Mouse (Mus musculus): ENCODE results near the gene Smtn. TPM values are rescaled to one million over a fixed set of nuclear protein-coding genes. Genes with fewer than 3 reads are reported as not detected.

The Smtn gene
- polyA plus RNA-seq, 1 experiment = 54.7 TPM

GRCm38 (mm10) chr11:3516859-3517845 is 23.3 kb downstream of the Smtn start:
- no peak overlapping the region for H3K4me3 ChIP-seq (replicated peaks; ENCODE audit: control insufficient read depth, low read depth, low read length)
- H3K27ac ChIP-seq (ENCODE audit: control insufficient read depth, insufficient read depth, low read depth, low read length, poor library complexity) = no peak overlapping the region
- H3K4me1 ChIP-seq (ENCODE audit: control insufficient read depth, insufficient read depth, low read length) = no peaks in the 10 kb centered on the region
- peak; percentile 16; the same call in 1 of the 2 replicates for TF ChIP-seq POLR2A (IDR thresholded peaks at IDR 0.05; ENCODE audit: borderline replicate concordance, control insufficient read depth, low read depth, low read length)
- TF ChIP-seq CTCF (IDR thresholded peaks at IDR 0.05; ENCODE audit: control insufficient read depth, insufficient read depth, low read length) = no peak
- WGBS = 2% methylated on average over 50 of the region's 50 CpGs

GRCm38 (mm10) chr11:3516121-3516520 is 24.3 kb downstream of the Smtn start:
- no peak for TF ChIP-seq POLR2A (IDR thresholded peaks at IDR 0.05; ENCODE audit: borderline replicate concordance, control insufficient read depth, low read depth, low read length)
- TF ChIP-seq CTCF (IDR thresholded peaks at IDR 0.05; ENCODE audit: control insufficient read depth, insufficient read depth, low read length) = no peak
- WGBS = 78% methylated on average over 5 of the region's 5 CpGs
- Histone ChIP-seq H3K4me1 (ENCODE audit: control insufficient read depth, insufficient read depth, low read length) (no peaks in the 10 kb centered on the region; the same call in 1 of the 2 replicates), H3K4me3 (replicated peaks; ENCODE audit: control insufficient read depth, low read depth, low read length) (no peak overlapping the region), H3K27ac (ENCODE audit: control insufficient read depth, insufficient read depth, low read depth, low read length, poor library complexity) (no peak overlapping the region)

- Histone ChIP-seq H3K4me3 (replicated peaks; ENCODE audit: control insufficient read depth, low read depth, low read length) (no peak overlapping the region), H3K4me1 (ENCODE audit: control insufficient read depth, insufficient read depth, low read length) (no peaks in the 10 kb centered on the region; the same call in 1 of the 2 replicates), H3K27ac (ENCODE audit: control insufficient read depth, insufficient read depth, low read depth, low read length, poor library complexity) (no peak overlapping the region)
- 83% methylated on average over 4 of the region's 4 CpGs for WGBS
- TF ChIP-seq POLR2A (IDR thresholded peaks at IDR 0.05; ENCODE audit: borderline replicate concordance, control insufficient read depth, low read depth, low read length) (no peak), CTCF (IDR thresholded peaks at IDR 0.05; ENCODE audit: control insufficient read depth, insufficient read depth, low read length) (no peak)
These were observed 24.8 kb downstream of the Smtn start for GRCm38 (mm10) chr11:3515637-3516036.

GRCm38 (mm10) chr11:3515216-3515615 is 25.2 kb downstream of the Smtn start:
- TF ChIP-seq POLR2A (IDR thresholded peaks at IDR 0.05; ENCODE audit: borderline replicate concordance, control insufficient read depth, low read depth, low read length) = no peak
- TF ChIP-seq CTCF (IDR thresholded peaks at IDR 0.05; ENCODE audit: control insufficient read depth, insufficient read depth, low read length) = no peak
- WGBS = 29% methylated on average over 4 of the region's 4 CpGs
- Histone ChIP-seq H3K27ac (ENCODE audit: control insufficient read depth, insufficient read depth, low read depth, low read length, poor library complexity) (no peak overlapping the region), H3K4me1 (ENCODE audit: control insufficient read depth, insufficient read depth, low read length) (peaks cover under 1% of the 10 kb centered on the region; the same call in 1 of the 2 replicates), H3K4me3 (replicated peaks; ENCODE audit: control insufficient read depth, low read depth, low read length) (no peak overlapping the region)

GRCm38 (mm10) chr11:3514529-3515054 is 25.8 kb downstream of the Smtn start, which contains the start of gene Selenom:
Gene Selenom, plus strand, starts transcription at chr11:3514684.
- under 1% methylated on average over 26 of the region's 26 CpGs for WGBS
- TF ChIP-seq POLR2A (IDR thresholded peaks at IDR 0.05; ENCODE audit: borderline replicate concordance, control insufficient read depth, low read depth, low read length) (no peak; the same call in 1 of the 2 replicates), CTCF (IDR thresholded peaks at IDR 0.05; ENCODE audit: control insufficient read depth, insufficient read depth, low read length) (peak; percentile 92)
- Histone ChIP-seq H3K27ac (ENCODE audit: control insufficient read depth, insufficient read depth, low read depth, low read length, poor library complexity) (no peak within 1 kb of the TSS), H3K4me1 (ENCODE audit: control insufficient read depth, insufficient read depth, low read length) (peaks cover 2% of the 10 kb centered on the region; the same call in 1 of the 2 replicates), H3K4me3 (replicated peaks; ENCODE audit: control insufficient read depth, low read depth, low read length) (peak within 1 kb of the TSS; percentile 65)

GRCm38 (mm10) chr11:3513291-3513690 is 27.1 kb downstream of the Smtn start:
- no peak overlapping the region for H3K27ac ChIP-seq (ENCODE audit: control insufficient read depth, insufficient read depth, low read depth, low read length, poor library complexity)

GRCm38 (mm10) chr11:3510321-3510720 is 30.1 kb downstream of the Smtn start:
- WGBS = 0% methylated on average over 2 of the region's 2 CpGs
- Histone ChIP-seq H3K4me3 (replicated peaks; ENCODE audit: control insufficient read depth, low read depth, low read length) (no peak overlapping the region), H3K4me1 (ENCODE audit: control insufficient read depth, insufficient read depth, low read length) (peaks cover 5% of the 10 kb centered on the region), H3K27ac (ENCODE audit: control insufficient read depth, insufficient read depth, low read depth, low read length, poor library complexity) (peak overlapping the region; percentile 44; the same call in 1 of the 2 replicates)
- no peak for TF ChIP-seq POLR2A (IDR thresholded peaks at IDR 0.05; ENCODE audit: borderline replicate concordance, control insufficient read depth, low read depth, low read length)
- TF ChIP-seq CTCF (IDR thresholded peaks at IDR 0.05; ENCODE audit: control insufficient read depth, insufficient read depth, low read length) = no peak

More at GRCm38 (mm10) chr11:3513291-3513690, 27.1 kb downstream of the Smtn start:
- H3K4me3 ChIP-seq (replicated peaks; ENCODE audit: control insufficient read depth, low read depth, low read length) = no peak overlapping the region
- H3K4me1 ChIP-seq (ENCODE audit: control insufficient read depth, insufficient read depth, low read length) = peaks cover 5% of the 10 kb centered on the region
- TF ChIP-seq POLR2A (IDR thresholded peaks at IDR 0.05; ENCODE audit: borderline replicate concordance, control insufficient read depth, low read depth, low read length) (no peak), CTCF (IDR thresholded peaks at IDR 0.05; ENCODE audit: control insufficient read depth, insufficient read depth, low read length) (no peak)
- 84% methylated on average over 6 of the region's 6 CpGs for WGBS

Measured in bone marrow, adult 2 months (tissue).